Mouse (Mus musculus) heart, postnatal 25 days (tissue): Measurements from ENCODE around the gene Apobec3. TPM values are rescaled to one million over a fixed set of nuclear protein-coding genes. Genes with fewer than 3 reads are reported as not detected.

ENCODE experiments used
- total RNA-seq, 2 experiments: library from RNA; stranded (reverse); gene quantifications; 2 replicates each; pipeline ENCODE4 v1.2.3; 2021

Gene Apobec3
- total RNA-seq, 2 experiments from 2014 or later, result 6.3 to 6.4 TPM

Other genes with a start within 250 kb of the Apobec3 start
- 1 to 10 TPM in 1 of 2 experiments, under 1 TPM in 1; 0.84 to 1.3 TPM for gene Fam227a, start 232.7 kb upstream of the Apobec3 start, total RNA-seq
- gene Cby1, start 232.5 kb upstream of the Apobec3 start, total RNA-seq, result 10 to 100 TPM; 22.9 to 25.9 TPM
- gene Tomm22, start 220.8 kb upstream of the Apobec3 start, total RNA-seq, result 100 to 1,000 TPM; 120 to 122 TPM
- 10 to 100 TPM; 23.6 to 26.4 TPM for gene Josd1, start 203.7 kb upstream of the Apobec3 start, total RNA-seq
- 10 to 100 TPM; 27.2 to 31.8 TPM for gene Gtpbp1, start 200.8 kb upstream of the Apobec3 start, total RNA-seq
- gene Sun2, start 149.1 kb upstream of the Apobec3 start, total RNA-seq, result 10 to 100 TPM; 79.3 to 80.7 TPM
- 10 to 100 TPM; 20.5 to 22.9 TPM for gene Dnal4, start 113.8 kb upstream of the Apobec3 start, total RNA-seq
- 1 to 10 TPM; 1.5 to 1.8 TPM for gene Nptxr, start 86.9 kb upstream of the Apobec3 start, total RNA-seq
- gene Npcd, start 57.4 kb upstream of the Apobec3 start, total RNA-seq, result under 1 TPM in 1 of 2 experiments, not detected in 1; 0.26 TPM
- 10 to 100 TPM; 27.9 to 33.5 TPM for gene Cbx6, start 57.0 kb upstream of the Apobec3 start, total RNA-seq
- gene Cbx7, start 79.5 kb downstream of the Apobec3 start, total RNA-seq, result 1 to 10 TPM; 9.4 to 9.8 TPM
- gene Pdgfb, start 123.3 kb downstream of the Apobec3 start, total RNA-seq, result 10 to 100 TPM; 24.5 to 33.8 TPM
- 10 to 100 TPM; 77.5 to 92.2 TPM for gene Syngr1, start 199.7 kb downstream of the Apobec3 start, total RNA-seq
- 100 to 1,000 TPM; 154 to 183 TPM for gene Rpl3, start 200.2 kb downstream of the Apobec3 start, total RNA-seq
- gene Tab1, start 241.5 kb downstream of the Apobec3 start, total RNA-seq, result 10 to 100 TPM; 23.7 to 26.5 TPM